Mouse (Mus musculus): ENCODE data around the gene Mef2c.

The Mef2c gene

DNA sequence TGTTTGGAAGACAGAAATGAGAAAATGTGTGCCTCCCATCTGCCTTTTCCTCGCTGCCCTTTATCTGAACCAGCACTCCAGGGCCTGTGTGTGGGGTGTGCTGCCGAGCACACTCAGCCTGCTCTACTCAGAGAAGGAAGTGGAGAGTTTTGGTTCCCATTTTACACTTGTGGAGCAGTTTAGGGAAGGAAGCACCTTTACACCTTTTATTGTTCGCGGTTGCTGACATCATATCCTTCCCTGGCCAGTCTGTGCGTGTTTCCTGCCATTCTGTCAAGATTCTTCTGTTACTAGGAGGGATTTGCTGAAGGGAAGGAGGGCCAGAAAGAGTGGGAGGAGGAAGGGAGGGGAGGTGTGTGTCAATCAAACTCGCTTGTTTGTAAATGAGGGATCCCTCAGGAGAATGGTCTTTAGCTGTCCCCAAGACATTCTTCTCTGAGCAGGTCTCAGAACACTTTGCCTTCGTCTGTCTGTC, 68.2 kb downstream of the Mef2c start:
- in situ Hi-C loops (cut with MboI, MseI) = no loop called here

- in situ Hi-C loops (cut with MboI, MseI) = no loop called here
These were observed 68.6 kb downstream of the Mef2c start for GRCm38 (mm10) chr13:83572469-83572868.

DNA sequence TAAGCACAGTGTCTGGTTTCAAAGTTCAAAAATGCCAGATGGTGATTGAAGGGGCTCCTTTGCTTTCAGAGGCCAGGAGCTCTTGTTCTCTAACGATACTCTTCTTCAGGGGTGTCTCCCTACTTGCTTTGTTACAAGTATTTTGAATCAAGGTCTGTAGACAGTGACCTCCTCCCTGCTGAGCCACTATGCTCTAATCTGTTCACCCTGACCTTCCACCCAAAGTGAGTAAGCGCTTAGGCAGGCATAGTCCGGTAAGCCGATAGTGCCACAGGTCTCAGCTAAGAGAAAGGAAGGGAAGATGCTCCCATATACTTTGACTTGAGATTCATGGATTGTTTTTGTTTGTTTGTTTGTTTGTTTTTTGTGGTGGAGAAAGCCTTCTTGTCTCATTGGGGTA, 69.5 kb downstream of the Mef2c start:
- in situ Hi-C loops (cut with MboI, MseI) = no loop called here

- in situ Hi-C loops (cut with MboI, MseI) = no loop called here
These were observed 70.2 kb downstream of the Mef2c start for GRCm38 (mm10) chr13:83573855-83574583.

- in situ Hi-C loops (cut with MboI, MseI) = no loop called here
These were observed 71.0 kb downstream of the Mef2c start for GRCm38 (mm10) chr13:83574866-83575265.

DNA sequence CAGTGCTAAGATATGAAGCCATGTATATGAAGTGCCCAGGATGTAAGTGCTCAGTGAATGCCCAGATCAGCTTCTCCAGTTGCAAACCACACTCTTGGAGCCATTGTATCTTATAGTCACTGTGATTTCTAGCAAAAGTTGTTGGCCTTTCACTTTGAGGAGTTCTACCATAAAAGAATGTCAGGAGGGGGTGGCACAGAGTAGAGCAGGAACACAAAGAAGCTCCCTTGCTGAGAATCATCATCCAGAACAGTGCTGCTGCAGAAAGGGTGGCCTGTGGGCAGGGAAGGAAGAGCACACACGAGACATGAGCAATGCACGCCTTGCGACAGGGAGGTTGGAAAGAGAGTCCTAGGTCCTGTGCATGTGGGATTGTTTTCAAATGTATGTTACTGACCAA, 75.6 kb downstream of the Mef2c start:
- in situ Hi-C loops (cut with MboI, MseI) = no loop called here

DNA sequence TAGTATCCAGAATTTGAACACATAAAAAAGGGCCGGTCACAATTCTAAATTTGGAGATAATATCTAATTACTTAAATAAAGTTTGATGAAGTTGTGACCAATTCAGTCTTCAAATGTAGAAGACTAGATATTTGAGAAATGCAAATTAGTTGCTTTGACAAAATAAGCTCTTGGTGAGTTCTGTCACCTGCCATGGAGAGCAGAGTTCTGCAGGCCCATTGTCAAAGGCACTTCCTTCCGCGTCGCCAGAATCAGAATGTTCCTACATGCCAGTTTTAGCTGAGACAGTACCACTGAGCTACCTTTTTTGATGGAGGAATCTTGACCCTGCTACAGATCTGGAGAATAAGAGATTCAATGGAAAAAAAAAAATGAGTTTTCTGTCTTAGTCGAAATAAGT, 77.0 kb downstream of the Mef2c start:
- in situ Hi-C loops (cut with MboI, MseI) = no loop called here

- in situ Hi-C loops (cut with MboI, MseI) = no loop called here
These were observed 78.7 kb downstream of the Mef2c start for GRCm38 (mm10) chr13:83582564-83582963.

GRCm38 (mm10) chr13:83583881-83584280, 80.0 kb downstream of the Mef2c start:
- in situ Hi-C loops (cut with MboI, MseI) = no loop called here

GRCm38 (mm10) chr13:83585359-83585758, 81.5 kb downstream of the Mef2c start:
- in situ Hi-C loops (cut with MboI, MseI) = no loop called here

DNA sequence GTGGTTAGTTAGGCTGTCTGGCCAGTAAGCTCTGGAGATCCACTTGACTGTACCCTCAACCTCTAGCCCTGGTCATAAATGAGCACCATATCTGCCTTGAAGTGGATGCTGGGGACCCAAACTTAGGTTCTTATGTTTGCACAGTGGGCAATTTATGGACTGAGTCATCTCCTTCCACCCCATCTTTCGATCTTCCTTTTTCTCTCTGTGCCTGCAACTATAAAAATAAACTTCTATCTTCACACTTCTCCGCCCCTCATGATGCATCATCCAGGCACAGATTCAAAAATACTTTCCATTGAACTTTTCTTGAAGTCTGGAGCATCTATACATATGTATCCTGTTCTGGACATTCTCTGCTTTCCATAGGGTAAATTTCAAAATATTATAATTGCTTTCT, 84.4 kb downstream of the Mef2c start:
- in situ Hi-C loops (cut with MboI, MseI) = no loop called here

DNA sequence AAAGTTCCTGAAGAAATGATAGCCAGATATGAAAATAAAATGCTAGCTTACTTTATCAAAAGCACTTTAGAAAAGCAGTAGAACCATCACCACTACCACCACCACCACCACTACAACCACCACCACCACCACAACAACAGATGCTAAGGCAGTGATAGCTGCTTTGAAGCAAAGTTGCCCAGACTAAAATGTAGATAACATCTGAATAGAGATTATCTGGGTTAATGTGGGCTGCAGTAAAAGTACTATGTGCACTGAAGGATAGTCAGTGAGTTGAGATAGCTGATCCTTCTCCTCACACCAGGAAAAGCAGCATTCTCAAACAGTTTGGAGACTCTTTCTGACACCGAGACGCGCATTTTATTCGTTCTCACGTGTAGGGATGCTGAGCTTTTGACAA, 87.1 kb downstream of the Mef2c start:
- in situ Hi-C loops (cut with MboI, MseI) = loop anchor here (10.0 kb wide), 1 partner anchor 896 kb away; no protein-coding TSS in a partner anchor

- in situ Hi-C loops (cut with MboI, MseI) = loop anchor here (10.0 kb wide), 1 partner anchor 901 kb away; no protein-coding TSS in a partner anchor
These were observed 91.6 kb downstream of the Mef2c start for GRCm38 (mm10) chr13:83595429-83595828.

DNA sequence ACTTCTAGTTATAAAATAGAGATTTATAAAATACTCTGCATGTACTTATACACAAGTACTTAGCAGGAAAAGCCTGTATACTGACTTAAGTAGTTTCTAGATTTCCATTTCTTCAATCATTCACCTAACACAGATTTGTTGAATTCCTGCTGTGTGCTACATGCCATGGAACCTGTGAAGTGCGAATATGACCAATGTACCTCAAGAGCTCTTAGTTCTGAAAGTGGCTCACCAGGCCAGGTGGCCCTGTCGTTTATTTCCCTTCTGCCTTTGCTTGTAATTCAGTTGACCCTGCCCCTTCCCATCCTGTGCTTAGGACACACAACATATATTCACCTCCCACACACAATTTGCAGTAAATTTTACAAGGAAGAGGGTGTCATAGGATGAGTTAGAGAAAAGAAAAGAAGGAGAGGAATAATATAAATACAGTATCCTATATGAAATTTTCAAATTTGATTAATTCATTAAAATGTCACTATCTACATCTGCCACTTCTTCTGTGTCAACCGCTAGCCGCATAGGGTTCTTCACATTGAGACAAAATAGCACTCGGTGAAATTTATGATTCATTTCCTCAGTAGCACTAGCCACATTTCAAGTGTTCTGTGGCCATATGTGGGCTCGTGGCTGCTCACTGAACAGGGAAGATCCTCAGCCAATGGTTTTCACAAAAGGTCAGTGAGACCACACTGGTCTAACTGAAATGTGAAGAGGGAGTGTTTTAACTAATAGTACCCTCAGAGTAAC, 93.3 kb downstream of the Mef2c start:
- in situ Hi-C loops (cut with MboI, MseI) = loop anchor here (10.0 kb wide), 1 partner anchor 902 kb away; no protein-coding TSS in a partner anchor

DNA sequence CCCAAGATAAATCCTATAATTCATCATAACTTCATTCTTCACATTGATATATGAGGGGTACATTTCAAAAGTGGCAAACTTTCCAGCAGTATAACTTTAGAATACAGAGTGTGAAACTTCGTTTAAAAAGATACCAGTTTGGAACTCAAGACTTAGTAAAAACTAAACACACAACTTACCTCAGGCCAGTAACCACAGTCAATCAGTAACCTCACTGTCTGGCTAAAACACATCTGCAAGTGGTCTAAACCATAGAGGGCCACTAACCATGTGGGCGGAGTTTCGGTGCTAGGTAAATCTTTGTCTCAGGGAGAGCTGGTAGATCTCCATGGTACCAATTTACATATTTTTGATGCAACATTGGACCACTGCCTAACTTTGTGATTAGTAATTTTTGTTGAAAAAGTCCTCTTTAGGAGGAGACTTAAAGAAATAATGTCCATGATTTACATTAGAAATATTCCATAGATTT, 93.9 kb downstream of the Mef2c start:
- in situ Hi-C loops (cut with MboI, MseI) = loop anchor here (10.0 kb wide), 1 partner anchor 903 kb away; no protein-coding TSS in a partner anchor

GRCm38 (mm10) chr13:83600301-83600700, 96.5 kb downstream of the Mef2c start:
- in situ Hi-C loops (cut with MboI, MseI) = no loop called here

- in situ Hi-C loops (cut with MboI, MseI) = no loop called here
These were observed 97.9 kb downstream of the Mef2c start for GRCm38 (mm10) chr13:83601741-83602140.

GRCm38 (mm10) chr13:83603373-83604265, 99.8 kb downstream of the Mef2c start:
- in situ Hi-C loops (cut with MboI, MseI) = no loop called here

GRCm38 (mm10) chr13:83604320-83604719, 100.5 kb downstream of the Mef2c start:
- in situ Hi-C loops (cut with MboI, MseI) = no loop called here

DNA sequence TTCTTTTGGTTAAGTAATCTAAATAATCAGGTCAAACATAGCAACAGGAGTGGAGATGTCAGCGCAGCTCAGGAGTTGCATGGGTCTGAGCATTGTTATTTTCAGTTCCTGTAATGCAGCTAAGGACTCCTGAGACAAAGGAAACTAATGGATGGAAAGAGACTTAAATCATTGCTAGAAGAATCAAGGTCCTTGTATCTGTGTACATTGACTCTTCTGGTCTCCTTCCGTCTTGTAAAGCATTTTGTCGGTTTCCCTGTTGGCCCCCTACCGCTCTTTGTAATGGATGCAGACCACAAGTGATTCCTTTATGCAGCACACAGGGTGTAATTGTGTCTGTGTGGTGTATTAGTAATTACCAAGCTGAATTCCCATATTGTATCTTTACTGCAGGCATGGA, 101.0 kb downstream of the Mef2c start:
- in situ Hi-C loops (cut with MboI, MseI) = no loop called here

DNA sequence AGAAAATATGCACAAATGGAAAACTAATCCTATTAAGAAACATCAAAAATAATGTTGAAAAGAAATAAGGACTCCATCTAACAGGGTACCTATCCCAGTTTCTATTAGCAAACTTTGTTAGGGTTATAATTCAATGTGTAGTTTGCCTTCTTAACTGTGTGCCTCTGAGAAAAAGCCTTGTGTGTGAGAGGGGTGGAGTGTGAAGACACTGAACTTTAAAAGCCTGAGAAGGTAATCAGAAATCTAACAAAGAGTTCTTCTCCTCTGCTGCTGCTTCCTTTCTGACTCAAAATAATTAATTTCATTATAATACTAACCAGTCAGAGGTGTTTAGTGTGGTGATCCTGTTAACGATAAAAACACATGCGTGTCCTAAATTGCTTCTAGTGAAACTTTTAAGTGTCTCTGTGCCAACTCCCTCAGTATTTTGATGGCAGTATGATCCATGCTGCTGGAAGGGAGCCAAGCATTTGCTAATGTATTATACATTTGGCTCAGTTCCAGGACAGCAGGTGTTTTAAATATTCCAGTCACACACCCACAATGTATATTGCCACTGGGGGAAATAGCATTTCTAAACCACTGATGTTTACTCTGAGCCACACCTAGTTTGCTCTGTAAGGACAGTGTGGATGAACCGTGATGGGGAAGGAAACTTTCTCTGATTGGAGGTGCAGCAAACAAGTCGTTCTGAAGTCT, 104.2 kb downstream of the Mef2c start:
- in situ Hi-C loops (cut with MboI, MseI) = no loop called here

All from T-helper 1 cell (primary cell).